Mouse (Mus musculus) kidney, adult 2 months (tissue): ENCODE measurements around the gene Msn. TPM values are rescaled to one million over a fixed set of nuclear protein-coding genes. Genes with fewer than 3 reads are reported as not detected.
"Not testable (repeated sequence)": the region's sequence is repeated elsewhere in the genome, so short reads cannot be mapped to it uniquely, and the experiment has no call there.

Experiments
- DNase-seq: peaks from one replicate; pipeline ENCODE4 v3.0.0; 2021
- H3K27ac ChIP-seq: fragments of 200-500 bp; 2 replicates; pipeline ENCODE4 v1.5.1; 2012; ENCODE audit warnings: low read depth, low read length, control low read depth, inconsistent platforms; ENCODE audit not compliant: insufficient read depth
- H3K27me3 ChIP-seq: fragments of 200-500 bp; replicated peaks from 2 replicates; pipeline ENCODE4 v1.6.1; 2012; ENCODE audit warnings: mild to moderate bottlenecking, moderate library complexity, low read length, inconsistent platforms; ENCODE audit not compliant: control insufficient read depth, insufficient read depth
- H3K36me3 ChIP-seq: fragments of 200-500 bp; 2 replicates; pipeline ENCODE4 v1.6.1; 2012; ENCODE audit warnings: mild to moderate bottlenecking, moderate library complexity, low read length, inconsistent platforms; ENCODE audit not compliant: control insufficient read depth, insufficient read depth
- H3K4me1 ChIP-seq: fragments of 200-500 bp; 2 replicates; pipeline ENCODE4 v1.6.1; 2011; ENCODE audit warnings: low read length; ENCODE audit not compliant: control insufficient read depth, insufficient read depth
- H3K4me3 ChIP-seq: fragments of 200-500 bp; 2 replicates; pipeline ENCODE4 v1.5.1; 2011; ENCODE audit warnings: mild to moderate bottlenecking, low read depth, low read length, control low read depth; ENCODE audit not compliant: insufficient read depth
- CTCF ChIP-seq: fragments of 200-500 bp; conservative IDR thresholded peaks from 2 replicates; pipeline ENCODE4 v1.5.1; 2011; ENCODE audit warnings: low read depth, mild to moderate bottlenecking, control low read depth, low read length, moderate library complexity, mixed read lengths; ENCODE audit not compliant: insufficient read depth, insufficient read length
- POLR2A ChIP-seq: fragments of 200-500 bp; IDR thresholded peaks from one replicate; pipeline ENCODE4 v1.6.1; 2011; ENCODE audit warnings: low read depth, low read length, control low read depth
- WGBS: fragments of 180-500 bp; shearing (Covaris S2); methylation state at CpG from one replicate; pipeline ENCODE4 v1.1.7; 2018; 5-methylcytosine and 5-hydroxymethylcytosine counted together
- polyA plus RNA-seq: library from polyadenylated mRNA; depleted of rRNA; stranded (reverse); fragments of >200 nt; gene quantifications from 2 replicates; pipeline ENCODE4 v1.2.3, GENCODE M21; 2012; rRNA removed

Msn gene
- polyA plus RNA-seq, 1 experiment: 101 TPM

- peak; percentile 3 for DNase-seq
- TF ChIP-seq POLR2A (no peak), CTCF (no peak)
- Histone ChIP-seq H3K27ac (no peak overlapping the region), H3K27me3 (no peaks in the 10 kb centered on the region), H3K4me1 (no peaks in the 10 kb centered on the region), H3K4me3 (no peak overlapping the region), H3K36me3 (no peaks in the 10 kb centered on the region)
- 65% methylated on average over 5 of the region's 5 CpGs for WGBS
Observed at GRCm38 (mm10) chrX:96184100-96184732, 88.4 kb downstream of the Msn start.

DNA sequence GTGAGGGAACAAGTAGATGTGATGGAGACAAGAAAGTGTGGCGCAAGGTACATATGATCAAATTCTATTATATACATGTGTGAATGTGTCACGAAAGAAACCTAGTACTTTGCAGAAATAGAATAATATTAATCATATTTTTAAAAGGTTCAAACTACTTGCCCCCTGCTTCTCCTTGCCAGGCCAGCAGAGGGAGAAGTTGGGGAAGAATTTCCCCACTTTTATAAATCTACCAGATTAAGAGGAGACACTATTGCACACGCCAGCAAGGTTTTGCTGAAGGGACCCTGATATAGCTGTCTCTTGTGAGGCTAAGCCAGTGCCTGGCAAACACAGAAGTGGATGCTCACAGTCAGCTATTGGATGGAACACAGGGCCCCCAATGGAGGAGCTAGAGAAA lies 109.3 kb downstream of the Msn start:
- DNase-seq, H3K4me3 ChIP-seq, H3K36me3 ChIP-seq, H3K27me3 ChIP-seq, H3K27ac ChIP-seq, H3K4me1 ChIP-seq: not testable (repeated sequence)
- 82% methylated on average over 3 of the region's 3 CpGs for WGBS

DNA sequence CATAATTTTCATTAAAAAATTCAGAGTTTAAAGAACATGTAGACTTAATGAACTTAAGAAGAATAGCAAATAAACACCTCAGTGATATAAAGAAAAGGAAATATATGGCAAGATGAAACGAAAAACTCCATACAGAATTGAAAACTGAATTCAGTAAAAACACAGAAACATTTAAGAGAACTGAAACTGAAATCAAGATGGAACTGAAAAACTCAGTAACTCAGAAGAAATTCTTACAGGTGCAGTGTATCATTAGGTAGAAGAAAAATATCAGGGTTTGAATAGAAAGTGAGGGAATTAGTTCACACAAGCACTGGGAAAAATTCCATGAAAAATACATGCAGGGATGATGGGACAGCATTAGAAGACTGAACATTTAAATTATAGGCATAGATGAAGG lies 111.0 kb downstream of the Msn start:
- TF ChIP-seq CTCF: no peak
- no peak for TF ChIP-seq POLR2A
- Histone ChIP-seq H3K27ac (no peak overlapping the region), H3K4me3 (no peak overlapping the region), H3K4me1 (no peaks in the 10 kb centered on the region), H3K27me3 (no peaks in the 10 kb centered on the region), H3K36me3 (no peaks in the 10 kb centered on the region)
- DNase-seq: no peak
- WGBS: 53% methylated on average over 1 of the region's 1 CpGs

GRCm38 (mm10) chrX:96218088-96218487 lies 122.2 kb downstream of the Msn start:
- 57% methylated on average over 1 of the region's 1 CpGs for WGBS
- Histone ChIP-seq H3K4me3 (no peak overlapping the region), H3K27ac (no peak overlapping the region), H3K36me3 (no peaks in the 10 kb centered on the region), H3K4me1 (no peaks in the 10 kb centered on the region), H3K27me3 (no peaks in the 10 kb centered on the region)
- no peak for TF ChIP-seq POLR2A
- TF ChIP-seq CTCF: no peak
- no peak for DNase-seq

Other genes starting within 250 kb of the Msn start
- 17.1 and 20.8 TPM in 2 replicates for gene Las1l, start 139.1 kb upstream of the Msn start, polyA plus RNA-seq
- gene Vsig4, start 197.4 kb downstream of the Msn start, polyA plus RNA-seq: 0.08 TPM in 1 of 2 replicates, not detected in the other